ENCODE assay signal across 9 mouse cellular contexts in genomic region chr6:118007302-118007701, GRCm38 (mm10). TPM values are rescaled to one million over a fixed set of nuclear protein-coding genes. Genes with fewer than 3 reads are reported as not detected.
DNase-seq lines count a peak whose midpoint lies in the region; ATAC-seq lines count a peak whose summit lies in the region.
"Had no signal": no experiment of that assay in that cellular context is flagged by ENCODE, and none has a peak within 500 bp of the region (broad histone marks: within the 10 kb centered on the region; RNA-seq: fewer than 3 reads in every experiment).

No protein-coding gene starts in this region.

- WGBS in hindbrain, embryonic 10.5 days = 59% methylated on average over 5 of the region's 5 CpGs
- 52% methylated on average over 5 of the region's 5 CpGs for WGBS in hindbrain, embryonic 12.5 days

- ATAC-seq in hindbrain, embryonic 12.5 days (ENCODE audit: low FRiP score) = no peak

- no peaks in the 10 kb centered on the region for H3K9me3 ChIP-seq in hindbrain, embryonic 10.5 days
- H3K9me3 ChIP-seq in hindbrain, embryonic 12.5 days (replicated peaks) = no peaks in the 10 kb centered on the region
- H3K9me3 ChIP-seq: liver, embryonic 15.5 days had no signal

- no peak overlapping the region for H3K4me2 ChIP-seq in hindbrain, embryonic 12.5 days (replicated peaks)
- H3K4me2 ChIP-seq: liver, embryonic 15.5 days had no signal

- DNase-seq in hindbrain, embryonic 10.5 days (ENCODE audit: low spot score) = peak; percentile 22
- peak; percentile 57 for DNase-seq in testis, postnatal 10 days (ENCODE audit: low spot score)
- DNase-seq in testis, postnatal 14 days (ENCODE audit: low spot score) = no peak
- DNase-seq in c-Kit-positive CD71-positive TER-119-negative erythroid progenitor cells, embryonic 14.5 days (ENCODE audit: low read depth) = peak; percentile 13
- peak; percentile 23 to 29 for DNase-seq in thymus, postnatal 36 days
- DNase-seq in right cerebral cortex, postnatal 36 days (ENCODE audit: low spot score in 2 of 2) = no peak
- DNase-seq in left cerebral cortex, adult 11 months (ENCODE audit: low spot score) = no peak

- no peak overlapping the region for H3K9ac ChIP-seq in hindbrain, embryonic 12.5 days
- H3K9ac ChIP-seq: liver, embryonic 15.5 days had no signal

- peaks cover 32% of the 10 kb centered on the region for H3K27me3 ChIP-seq in hindbrain, embryonic 10.5 days (ENCODE audit: insufficient read depth, poor library complexity, severe bottlenecking)
- peaks cover 26% of the 10 kb centered on the region for H3K27me3 ChIP-seq in hindbrain, embryonic 12.5 days

- no peak overlapping the region for H3K4me3 ChIP-seq in hindbrain, embryonic 10.5 days
- H3K4me3 ChIP-seq in hindbrain, embryonic 12.5 days = no peak overlapping the region
- H3K4me3 ChIP-seq: liver, embryonic 15.5 days had no signal

- H3K27ac ChIP-seq in hindbrain, embryonic 10.5 days = no peak overlapping the region
- H3K27ac ChIP-seq in hindbrain, embryonic 12.5 days = no peak overlapping the region
- H3K27ac ChIP-seq: liver, embryonic 15.5 days had no signal

- H3K4me1 ChIP-seq in hindbrain, embryonic 10.5 days (replicated peaks) = peaks cover 10% of the 10 kb centered on the region
- H3K4me1 ChIP-seq in hindbrain, embryonic 12.5 days = peaks cover 6% of the 10 kb centered on the region
- H3K4me1 ChIP-seq: liver, embryonic 15.5 days had no signal

- no peaks in the 10 kb centered on the region for H3K36me3 ChIP-seq in hindbrain, embryonic 10.5 days
- no peaks in the 10 kb centered on the region for H3K36me3 ChIP-seq in hindbrain, embryonic 12.5 days
- H3K36me3 ChIP-seq: liver, embryonic 15.5 days had no signal

RNA-seq across cellular contexts. Expression of gene Rasgef1a, which starts 3.9 kb away (rescaled TPM):
- polyA plus RNA-seq in hindbrain, embryonic 10.5 days (2016; fragmentation: Nextera tagmentation; extraction: Ambion mirVana) = 0.06 TPM in 1 of 2 replicates, not detected in the other
- polyA plus RNA-seq in hindbrain, embryonic 12.5 days (2016; fragmentation: Nextera tagmentation; extraction: Ambion mirVana) = 0.21 and 0.38 TPM in 2 replicates

Comparison
In these comparisons a context has a peak if more than half of its experiments do, and no peak if none do; other contexts are left out.
1. DNase-seq: peak in hindbrain, embryonic 10.5 days (single experiment), testis, postnatal 10 days (single experiment), c-Kit-positive CD71-positive TER-119-negative erythroid progenitor cells, embryonic 14.5 days (single experiment) and thymus, postnatal 36 days (2 of 2); none in testis, postnatal 14 days (single experiment), right cerebral cortex, postnatal 36 days (0 of 2) and left cerebral cortex, adult 11 months (single experiment).